Mouse (Mus musculus): ENCODE measurements around the gene Dsp.

The Dsp gene

DNA sequence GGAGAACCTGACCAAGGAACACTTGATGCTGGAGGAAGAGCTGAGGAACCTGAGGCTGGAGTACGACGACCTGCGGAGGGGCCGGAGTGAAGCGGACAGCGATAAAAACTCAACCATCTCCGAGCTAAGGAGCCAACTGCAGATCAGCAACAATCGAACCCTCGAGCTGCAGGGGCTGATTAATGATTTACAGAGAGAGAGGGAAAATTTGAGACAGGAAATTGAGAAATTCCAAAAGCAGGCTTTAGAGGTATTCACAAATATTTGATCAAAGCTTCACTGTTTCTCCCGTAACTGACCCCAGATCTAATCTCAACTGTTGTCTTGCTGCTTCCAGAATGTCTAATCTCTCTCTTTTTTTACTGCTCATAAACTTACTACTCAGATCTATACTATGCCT is 42.3 kb downstream of the Dsp start:
- no peak for DNase-seq (ENCODE audit: low read depth)

- DNase-seq (ENCODE audit: low read depth): no peak
Measured at GRCm38 (mm10) chr13:38201413-38201812, 50.3 kb downstream of the Dsp start.

DNA sequence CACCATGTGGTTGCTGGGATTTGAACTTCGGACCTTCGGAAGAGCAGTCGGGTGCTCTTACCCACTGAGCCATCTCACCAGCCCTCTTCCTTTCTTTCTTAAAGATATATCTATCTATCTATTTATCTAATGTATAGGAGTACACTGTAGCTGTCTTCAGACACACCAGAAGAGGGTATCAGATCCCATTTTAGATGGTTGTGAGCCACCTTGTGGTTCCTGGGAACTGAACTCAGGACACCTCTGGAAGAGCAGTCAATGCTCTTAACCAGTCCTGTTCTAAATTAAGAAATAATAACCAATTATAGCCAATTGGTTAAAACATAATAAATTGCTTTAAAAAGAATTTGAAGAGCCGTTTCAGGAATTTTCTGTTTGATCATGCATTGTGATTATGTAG is 53.1 kb downstream of the Dsp start:
- DNase-seq (ENCODE audit: low read depth): peak; percentile 68

GRCm38 (mm10) chr13:38204702-38205482 is 53.8 kb downstream of the Dsp start, which contains the start of gene Snrnp48:
Gene Snrnp48, plus strand, starts transcription at chr13:38204938.
- DNase-seq (ENCODE audit: low read depth): peak; percentile 91

GRCm38 (mm10) chr13:38211122-38211521 is 60.0 kb downstream of the Dsp start:
- DNase-seq (ENCODE audit: low read depth): no peak

DNA sequence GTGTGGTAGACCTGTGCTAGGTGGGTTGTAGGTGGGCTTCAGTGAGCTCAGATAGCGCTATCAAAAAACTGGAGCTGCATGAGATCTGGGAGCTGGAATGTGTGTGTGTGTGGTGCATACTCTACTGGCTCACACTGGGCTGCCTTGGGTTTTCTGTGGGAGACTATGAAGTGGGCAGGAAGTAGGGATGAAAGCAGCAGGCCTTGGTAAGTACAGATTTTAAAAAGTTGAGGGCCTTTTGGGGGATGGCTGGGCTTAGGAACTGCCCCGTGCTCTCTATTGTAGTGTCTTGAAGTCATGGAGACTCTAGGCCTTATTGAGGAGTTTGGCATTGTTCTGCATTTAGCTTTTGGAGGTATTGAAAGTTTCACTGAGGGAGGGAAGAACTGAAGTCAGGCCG is 67.6 kb downstream of the Dsp start:
- no peak for DNase-seq (ENCODE audit: low read depth)

DNA sequence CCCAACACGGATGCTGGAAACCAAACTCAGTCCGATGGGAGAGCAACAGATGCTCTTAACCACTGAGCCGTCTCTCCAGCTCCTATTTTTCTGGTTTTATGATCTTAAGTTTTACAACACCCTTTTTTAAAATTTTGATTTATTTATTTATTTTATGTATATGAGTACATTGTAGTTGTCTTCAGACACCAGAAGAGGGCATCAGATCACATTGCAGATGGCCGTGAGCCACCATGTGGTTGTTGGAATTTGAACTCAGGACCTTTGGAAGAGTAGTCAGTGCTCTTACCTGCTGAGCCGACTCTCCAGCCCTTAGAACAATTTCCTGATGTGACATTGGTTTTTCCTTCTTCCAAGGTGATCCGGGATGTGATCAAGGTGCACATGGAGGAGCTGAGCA is 69.2 kb downstream of the Dsp start:
- no peak for DNase-seq (ENCODE audit: low read depth)

DNA sequence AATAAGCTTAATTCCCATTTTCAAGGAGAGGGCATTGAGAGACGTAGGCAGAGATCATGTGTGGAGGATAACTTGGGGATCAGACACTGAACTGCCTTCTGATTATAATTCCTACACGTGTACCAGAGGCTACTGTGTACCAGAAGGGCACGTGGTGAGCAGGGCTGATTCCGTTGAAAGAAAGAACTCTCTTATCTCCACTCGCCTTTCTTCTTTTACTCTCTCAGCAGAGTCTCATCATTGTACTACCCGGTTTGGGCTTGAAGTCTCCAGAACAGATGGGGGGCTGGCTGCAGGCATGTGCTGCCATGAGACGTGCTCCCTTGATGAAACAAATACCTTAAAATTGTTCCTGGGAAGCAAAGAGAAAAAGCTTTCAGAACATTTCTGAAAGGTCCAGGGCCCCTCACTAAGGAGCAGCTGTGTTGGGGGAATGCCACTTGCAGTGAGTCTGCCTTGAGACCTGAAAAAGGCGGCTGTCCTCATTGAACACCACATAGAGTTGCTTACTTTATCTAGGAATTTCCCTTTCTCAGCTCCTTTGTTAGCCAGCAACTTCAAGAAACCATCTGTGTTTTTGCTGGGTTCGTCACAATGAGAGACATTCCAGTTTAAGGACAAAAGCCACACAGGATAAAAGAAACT is 79.2 kb downstream of the Dsp start:
- no peak for DNase-seq (ENCODE audit: low read depth)

GRCm38 (mm10) chr13:38232411-38232810 is 81.3 kb downstream of the Dsp start:
- no peak for DNase-seq (ENCODE audit: low read depth)

- DNase-seq (ENCODE audit: low read depth): no peak
Measured at GRCm38 (mm10) chr13:38232856-38233625, 81.9 kb downstream of the Dsp start.

- DNase-seq (ENCODE audit: low read depth): no peak
Measured at GRCm38 (mm10) chr13:38234651-38235050, 83.6 kb downstream of the Dsp start.

- DNase-seq (ENCODE audit: low read depth): peak; percentile 64
Measured at GRCm38 (mm10) chr13:38235370-38235769, 84.3 kb downstream of the Dsp start.

DNA sequence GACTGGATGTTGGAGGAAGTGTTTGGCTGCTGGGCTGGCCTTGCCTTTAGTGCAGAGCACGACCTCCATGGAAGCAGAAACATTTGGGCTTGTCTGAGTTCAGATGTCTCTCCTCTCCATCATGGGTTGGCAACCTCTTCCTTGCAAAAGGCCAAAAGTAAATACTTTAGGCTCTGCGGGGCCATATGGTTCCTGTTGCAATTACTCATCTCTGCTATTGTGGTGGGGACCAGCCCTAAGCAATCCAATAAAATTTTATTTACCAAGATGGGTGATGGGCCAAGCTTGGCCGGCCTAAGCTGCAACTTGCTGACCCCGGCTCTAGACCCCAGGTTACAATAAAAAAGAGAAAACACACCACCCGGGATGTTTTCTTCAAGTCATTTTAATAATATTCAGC is 97.1 kb downstream of the Dsp start:
- no peak for DNase-seq (ENCODE audit: low read depth)
